Mouse (Mus musculus): ENCODE data around the gene Krt8. TPM values are rescaled to one million over a fixed set of nuclear protein-coding genes. Genes with fewer than 3 reads are reported as not detected.
"Not testable (repeated sequence)": the region's sequence is repeated elsewhere in the genome, so short reads cannot be mapped to it uniquely, and the experiment has no call there.

Krt8 gene
- polyA plus RNA-seq, 1 experiment from 2014 or later = 183 TPM

DNA sequence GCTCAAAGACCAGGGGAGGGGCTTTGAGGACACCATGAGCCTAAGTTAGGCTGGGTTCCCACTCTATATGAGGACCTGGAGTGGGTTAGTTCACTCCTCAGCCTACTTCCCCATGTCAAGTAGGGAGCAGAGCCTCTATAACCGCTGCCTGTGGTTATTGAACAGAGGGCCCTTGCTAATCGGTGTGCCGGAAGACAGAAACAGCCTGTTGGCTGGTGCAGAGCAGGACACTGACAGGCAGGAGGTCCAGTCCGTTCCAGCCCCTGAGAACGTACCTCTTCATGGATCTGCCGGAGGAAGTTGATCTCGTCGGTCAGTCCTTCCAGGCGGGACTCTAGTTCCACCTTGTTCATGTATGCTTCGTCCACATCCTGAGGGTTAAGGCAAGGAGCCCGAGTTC is 5.1 kb downstream of the Krt8 start:
- WGBS = 91% methylated on average over 11 of the region's 11 CpGs
- Histone ChIP-seq H3K27ac (ENCODE audit: low read depth) (no peak overlapping the region), H3K4me3 (ENCODE audit: low read depth, low read length) (no peak overlapping the region), H3K36me3 (ENCODE audit: insufficient read depth) (peaks cover 9% of the 10 kb centered on the region; the same call in 1 of the 2 replicates), H3K4me2 (no peak overlapping the region), H3K9ac (no peak overlapping the region), H3K27me3 (ENCODE audit: insufficient read depth, low read length) (peaks cover 21% of the 10 kb centered on the region), H3K9me3 (ENCODE audit: low read depth, low read length) (no peaks in the 10 kb centered on the region), H3K4me1 (ENCODE audit: insufficient read depth) (no peaks in the 10 kb centered on the region)
- no peak for TF ChIP-seq CTCF (IDR thresholded peaks at IDR 0.05; ENCODE audit: low read depth)
- DNase-seq (no peak), ATAC-seq (ENCODE audit: insufficient read depth) (no peak)

DNA sequence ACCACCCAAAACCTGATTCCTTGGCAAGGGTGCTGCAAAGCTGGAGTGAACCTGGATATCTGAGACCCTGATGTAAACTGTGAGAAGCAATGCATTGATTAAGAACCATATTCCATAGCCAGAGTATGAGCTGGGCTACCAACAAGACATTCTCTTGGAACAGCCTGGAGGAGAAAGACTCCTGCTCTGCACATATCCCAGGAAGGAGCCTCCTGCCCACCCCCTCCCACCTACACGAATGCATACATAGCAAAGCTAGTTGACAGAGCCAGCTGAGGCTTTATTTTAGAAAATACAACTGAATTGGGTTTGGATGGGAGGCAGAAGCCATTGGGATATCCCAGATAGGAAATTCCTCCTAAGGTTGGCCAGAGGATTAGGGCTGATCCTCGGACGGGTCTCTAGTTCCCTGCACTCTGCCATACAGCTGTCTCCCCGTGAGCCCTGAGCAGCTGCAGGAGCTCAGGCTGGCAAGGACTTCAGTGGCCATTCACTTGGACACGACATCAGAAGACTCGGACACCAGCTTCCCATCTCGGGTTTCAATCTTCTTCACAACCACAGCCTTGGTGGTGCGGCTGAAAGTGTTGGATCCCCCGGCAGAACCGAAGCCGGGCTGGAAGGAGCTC is 7.7 kb downstream of the Krt8 start:
- H3K9me3 ChIP-seq (ENCODE audit: low read depth, low read length); H3K27ac ChIP-seq (ENCODE audit: low read depth); H3K4me1 ChIP-seq (ENCODE audit: insufficient read depth); ATAC-seq (ENCODE audit: insufficient read depth); H3K4me3 ChIP-seq (ENCODE audit: low read depth, low read length); H3K4me2 ChIP-seq; DNase-seq; H3K27me3 ChIP-seq (ENCODE audit: insufficient read depth, low read length); H3K36me3 ChIP-seq (ENCODE audit: insufficient read depth); H3K9ac ChIP-seq: not testable (repeated sequence)
- WGBS = 68% methylated on average over 11 of the region's 11 CpGs

DNA sequence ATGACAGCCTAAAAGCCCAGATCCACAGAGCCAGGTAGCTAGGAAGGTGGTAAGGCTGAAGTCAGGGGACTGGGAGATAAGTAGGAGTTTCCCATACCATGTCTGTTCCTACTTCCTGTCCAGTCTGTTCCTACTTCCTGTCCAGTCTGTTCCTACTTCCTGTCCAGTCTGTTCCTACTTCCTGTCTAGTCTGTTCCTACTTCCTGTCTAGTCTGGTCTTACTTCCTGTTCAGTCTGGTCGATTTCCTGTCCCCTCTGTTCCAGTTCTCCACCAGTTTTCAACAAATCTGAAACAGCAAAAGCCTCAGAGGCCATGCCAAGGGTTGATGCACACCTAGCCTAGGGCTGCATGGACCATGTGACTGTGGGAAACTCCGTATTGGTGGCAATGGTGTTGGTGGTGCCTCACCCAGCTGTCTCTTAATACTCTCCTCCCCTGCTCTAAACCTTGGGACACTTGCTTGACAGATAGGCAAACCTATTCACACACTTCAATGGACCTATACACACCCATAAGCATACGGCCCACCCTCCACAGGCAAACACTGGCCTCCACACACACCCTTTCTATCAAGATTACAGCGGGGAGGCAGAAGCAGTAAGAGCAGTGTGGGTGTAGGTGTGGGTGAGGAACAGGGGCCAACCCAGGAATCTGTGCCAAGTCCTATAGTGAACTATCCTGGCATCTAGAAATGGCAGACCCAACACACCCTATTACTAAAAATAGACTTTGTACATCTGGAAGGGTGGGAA is 8.6 kb downstream of the Krt8 start:
- Histone ChIP-seq H3K4me3 (ENCODE audit: low read depth, low read length) (no peak overlapping the region), H3K9ac (no peak overlapping the region), H3K27ac (ENCODE audit: low read depth) (no peak overlapping the region), H3K27me3 (ENCODE audit: insufficient read depth, low read length) (no peaks in the 10 kb centered on the region), H3K4me1 (ENCODE audit: insufficient read depth) (no peaks in the 10 kb centered on the region), H3K36me3 (ENCODE audit: insufficient read depth) (peaks cover 5% of the 10 kb centered on the region; the same call in 1 of the 2 replicates), H3K9me3 (ENCODE audit: low read depth, low read length) (no peaks in the 10 kb centered on the region), H3K4me2 (no peak overlapping the region)
- no peak for TF ChIP-seq CTCF (IDR thresholded peaks at IDR 0.05; ENCODE audit: low read depth)
- ATAC-seq (ENCODE audit: insufficient read depth) (no peak), DNase-seq (no peak)
- WGBS = 82% methylated on average over 4 of the region's 4 CpGs

DNA sequence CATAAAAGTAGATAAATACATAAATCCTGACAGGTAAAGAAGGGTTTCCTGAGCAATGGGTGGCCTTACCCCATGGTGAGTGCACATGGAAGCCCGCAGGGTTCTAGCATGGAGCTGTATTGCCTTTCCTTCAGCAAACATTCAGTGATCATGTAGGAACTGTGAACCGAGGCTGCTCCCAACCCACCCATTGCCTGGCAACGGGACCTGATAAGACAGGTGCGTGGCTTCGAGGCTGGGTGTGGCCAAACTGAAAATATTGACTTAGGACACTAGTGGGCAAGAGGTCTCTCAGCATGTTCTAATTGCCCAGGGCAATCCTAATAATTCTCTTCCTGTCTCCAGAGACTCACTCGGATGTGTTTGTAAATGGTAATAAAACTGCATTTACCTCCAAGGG is 9.9 kb downstream of the Krt8 start:
- Histone ChIP-seq H3K27me3 (ENCODE audit: insufficient read depth, low read length) (no peaks in the 10 kb centered on the region), H3K9ac (no peak overlapping the region), H3K36me3 (ENCODE audit: insufficient read depth) (peaks cover 4% of the 10 kb centered on the region; the same call in 1 of the 2 replicates), H3K4me1 (ENCODE audit: insufficient read depth) (no peaks in the 10 kb centered on the region), H3K4me2 (no peak overlapping the region), H3K4me3 (ENCODE audit: low read depth, low read length) (no peak overlapping the region), H3K9me3 (ENCODE audit: low read depth, low read length) (no peaks in the 10 kb centered on the region), H3K27ac (ENCODE audit: low read depth) (no peak overlapping the region)
- no peak for ATAC-seq (ENCODE audit: insufficient read depth)
- TF ChIP-seq CTCF (IDR thresholded peaks at IDR 0.05; ENCODE audit: low read depth) = no peak
- 63% methylated on average over 6 of the region's 6 CpGs for WGBS
- DNase-seq = no peak

DNA sequence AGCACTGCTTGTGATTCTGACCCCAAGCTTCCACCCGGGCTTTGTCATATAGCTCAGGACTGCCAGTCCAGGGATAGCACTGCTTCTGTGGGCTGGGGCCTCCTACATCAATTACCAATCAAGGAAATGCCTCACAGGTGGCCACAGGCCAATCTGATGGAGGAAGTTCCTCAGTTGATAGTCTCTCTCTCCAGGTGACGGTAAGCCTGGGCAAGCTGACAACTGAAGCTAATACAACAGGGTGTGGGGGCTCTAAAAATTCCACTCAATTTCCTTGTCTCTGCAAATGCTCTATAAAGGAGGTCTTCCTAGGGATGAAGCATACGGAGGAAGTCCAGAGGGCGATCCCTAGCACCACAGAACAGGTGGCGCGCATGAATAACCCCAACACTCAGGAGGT is 13.3 kb downstream of the Krt8 start:
- WGBS = 84% methylated on average over 6 of the region's 6 CpGs
- Histone ChIP-seq H3K27me3 (ENCODE audit: insufficient read depth, low read length) (no peaks in the 10 kb centered on the region), H3K9me3 (ENCODE audit: low read depth, low read length) (no peaks in the 10 kb centered on the region), H3K27ac (ENCODE audit: low read depth) (no peak overlapping the region), H3K4me2 (no peak overlapping the region), H3K4me3 (ENCODE audit: low read depth, low read length) (no peak overlapping the region), H3K36me3 (ENCODE audit: insufficient read depth) (no peaks in the 10 kb centered on the region), H3K9ac (no peak overlapping the region), H3K4me1 (ENCODE audit: insufficient read depth) (no peaks in the 10 kb centered on the region)
- no peak for TF ChIP-seq CTCF (IDR thresholded peaks at IDR 0.05; ENCODE audit: low read depth)
- DNase-seq (no peak), ATAC-seq (ENCODE audit: insufficient read depth) (no peak)

DNA sequence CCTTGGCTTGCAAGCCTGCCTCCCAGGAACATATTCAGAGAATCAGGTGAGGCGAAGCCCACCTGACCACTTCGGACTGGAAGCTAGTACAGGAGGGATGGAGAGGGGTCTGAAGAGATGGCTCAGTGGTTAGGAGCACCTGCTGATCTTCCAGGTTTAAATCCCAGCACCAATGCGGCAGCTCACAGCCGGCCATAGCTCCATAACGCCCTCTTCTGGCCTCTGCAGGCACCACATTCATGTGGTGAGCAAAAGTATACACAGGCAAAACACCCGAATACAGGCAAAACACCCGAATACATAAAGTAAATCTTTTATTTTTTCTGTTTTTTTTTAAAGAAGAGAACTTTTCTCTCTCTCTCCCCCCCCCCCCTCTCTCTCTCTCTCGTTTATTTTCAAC is 15.6 kb downstream of the Krt8 start:
- H3K4me1 ChIP-seq (ENCODE audit: insufficient read depth) = no peaks in the 10 kb centered on the region
- no peaks in the 10 kb centered on the region for H3K36me3 ChIP-seq (ENCODE audit: insufficient read depth)
- 65% methylated on average over 8 of the region's 8 CpGs for WGBS
- H3K9ac ChIP-seq = no peak overlapping the region
- DNase-seq = no peak
- no peak overlapping the region for H3K27ac ChIP-seq (ENCODE audit: low read depth)
- H3K9me3 ChIP-seq (ENCODE audit: low read depth, low read length) = no peaks in the 10 kb centered on the region
- peak; percentile 40 for TF ChIP-seq CTCF (IDR thresholded peaks at IDR 0.05; ENCODE audit: low read depth)
- H3K4me3 ChIP-seq (ENCODE audit: low read depth, low read length) = no peak overlapping the region
- no peak overlapping the region for H3K4me2 ChIP-seq
- no peaks in the 10 kb centered on the region for H3K27me3 ChIP-seq (ENCODE audit: insufficient read depth, low read length)
- ATAC-seq (ENCODE audit: insufficient read depth) = no peak

DNA sequence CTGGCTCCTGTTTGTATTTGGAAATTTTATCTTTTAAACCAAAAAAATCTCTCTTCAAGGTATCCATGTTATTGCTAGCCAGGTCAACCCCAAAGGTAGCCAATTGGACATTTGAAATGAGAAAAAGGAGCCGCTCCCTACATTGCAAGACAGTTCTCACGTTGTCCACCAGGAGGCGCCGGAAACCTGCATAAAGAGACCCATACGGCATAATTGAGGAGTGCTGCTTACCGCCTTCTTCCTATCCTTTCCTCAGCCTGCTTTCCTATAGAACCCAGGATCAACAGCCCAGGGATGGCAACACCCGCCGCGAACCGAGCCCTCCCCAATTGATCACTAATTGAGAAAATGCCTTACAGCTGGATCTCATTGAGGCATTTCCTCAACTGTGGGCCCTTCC is 16.2 kb downstream of the Krt8 start:
- no peak overlapping the region for H3K4me3 ChIP-seq (ENCODE audit: low read depth, low read length)
- H3K36me3 ChIP-seq (ENCODE audit: insufficient read depth) = no peaks in the 10 kb centered on the region
- H3K9ac ChIP-seq = no peak overlapping the region
- H3K4me1 ChIP-seq (ENCODE audit: insufficient read depth) = no peaks in the 10 kb centered on the region
- no peaks in the 10 kb centered on the region for H3K9me3 ChIP-seq (ENCODE audit: low read depth, low read length)
- TF ChIP-seq CTCF (IDR thresholded peaks at IDR 0.05; ENCODE audit: low read depth) = peak; percentile 96
- H3K27me3 ChIP-seq (ENCODE audit: insufficient read depth, low read length) = no peaks in the 10 kb centered on the region
- under 1% methylated on average over 10 of the region's 10 CpGs for WGBS
- ATAC-seq (ENCODE audit: insufficient read depth) (peak; percentile 16; the same call in 1 of the 2 replicates), DNase-seq (peak; percentile 95)
- no peak overlapping the region for H3K4me2 ChIP-seq
- no peak overlapping the region for H3K27ac ChIP-seq (ENCODE audit: low read depth)
